Mouse (Mus musculus) forebrain, embryonic 16.5 days (tissue): ENCODE measurements around the gene Slc48a1. TPM values are rescaled to one million over a fixed set of nuclear protein-coding genes. Genes with fewer than 3 reads are reported as not detected.

Experiments used
- ATAC-seq: fragments of 200-750 bp; cut with Nextera tagmentation; 2 replicates; pipeline ENCODE4 v1.8.0; 2017; ENCODE audit warnings: mild to moderate bottlenecking, moderate library complexity
- H3K27ac ChIP-seq: fragments of 300-500 bp; sonication (generic); 2 replicates; pipeline ENCODE4 v1.5.1; 2014; ENCODE audit warnings: low read length, control low read depth
- H3K27me3 ChIP-seq: fragments of 300-500 bp; sonication (generic); replicated peaks from 2 replicates; pipeline ENCODE4 v1.6.1; 2014; ENCODE audit warnings: low read length; ENCODE audit not compliant: control insufficient read depth, insufficient read depth
- H3K36me3 ChIP-seq: fragments of 300-500 bp; sonication (generic); 2 replicates; pipeline ENCODE4 v1.6.1; 2014; ENCODE audit not compliant: control insufficient read depth, insufficient read depth
- H3K4me1 ChIP-seq: fragments of 300-500 bp; sonication (generic); replicated peaks from 2 replicates; pipeline ENCODE4 v1.6.1; 2014; ENCODE audit warnings: low read length; ENCODE audit not compliant: control insufficient read depth, insufficient read depth
- H3K4me2 ChIP-seq: fragments of 300-500 bp; sonication (generic); 2 replicates; pipeline ENCODE4 v1.6.1; 2014; ENCODE audit warnings: mild to moderate bottlenecking, low read length, control low read depth
- H3K4me3 ChIP-seq: fragments of 300-500 bp; sonication (generic); replicated peaks from 2 replicates; pipeline ENCODE4 v1.5.1; 2014; ENCODE audit warnings: mild to moderate bottlenecking, low read length, control low read depth
- H3K9ac ChIP-seq: fragments of 300-500 bp; sonication (generic); replicated peaks from 2 replicates; pipeline ENCODE4 v1.6.1; 2014; ENCODE audit warnings: low read depth, low read length, control low read depth
- H3K9me3 ChIP-seq: fragments of 300-500 bp; sonication (generic); 2 replicates; pipeline ENCODE4 v1.6.1; 2016; ENCODE audit warnings: low read length; ENCODE audit not compliant: control insufficient read depth
- WGBS: fragments of 180-500 bp; shearing (Covaris S2); extraction: QIAGEN DNeasy Blood & Tissue Kit; methylation state at CpG from one replicate; pipeline ENCODE4 v1.1.7; 2014; 5-methylcytosine and 5-hydroxymethylcytosine counted together
- polyA plus RNA-seq: library from polyadenylated mRNA; unstranded; fragments of >200 nt; fragmentation: Nextera tagmentation; extraction: Ambion mirVana; gene quantifications from 2 replicates; pipeline ENCODE4 v1.2.1, GENCODE M21; 2015

Slc48a1 gene
- polyA plus RNA-seq, 1 experiment from 2014 or later: 78.2 TPM

- ATAC-seq: no peak
- Histone ChIP-seq H3K4me1 (peaks cover 55% of the 10 kb centered on the region), H3K4me2 (no peak overlapping the region), H3K9ac (no peak overlapping the region), H3K4me3 (no peak overlapping the region), H3K36me3 (no peaks in the 10 kb centered on the region), H3K9me3 (no peaks in the 10 kb centered on the region), H3K27me3 (no peaks in the 10 kb centered on the region), H3K27ac (no peak overlapping the region)
- WGBS: 78% methylated on average over 6 of the region's 6 CpGs
These were observed 45.7 kb downstream of the Slc48a1 start for GRCm38 (mm10) chr15:97824042-97824441.

GRCm38 (mm10) chr15:97825071-97825940 is 47.0 kb downstream of the Slc48a1 start:
- H3K4me3 ChIP-seq: peak overlapping the region; percentile 19
- H3K36me3 ChIP-seq: no peaks in the 10 kb centered on the region
- no peaks in the 10 kb centered on the region for H3K9me3 ChIP-seq
- peak; percentile 42; the same call in 1 of the 2 replicates for ATAC-seq
- H3K27ac ChIP-seq: no peak overlapping the region
- H3K4me1 ChIP-seq: peaks cover 68% of the 10 kb centered on the region
- peak overlapping the region; percentile 40 for H3K9ac ChIP-seq
- WGBS: 10% methylated on average over 29 of the region's 29 CpGs
- H3K27me3 ChIP-seq: no peaks in the 10 kb centered on the region
- H3K4me2 ChIP-seq: peak overlapping the region; percentile 44

GRCm38 (mm10) chr15:97825941-97826587 is 47.7 kb downstream of the Slc48a1 start:
- H3K4me2 ChIP-seq: no peak overlapping the region; the same call in 1 of the 2 replicates
- no peak overlapping the region for H3K27ac ChIP-seq
- no peak overlapping the region; the same call in 1 of the 2 replicates for H3K4me3 ChIP-seq
- peaks cover 72% of the 10 kb centered on the region for H3K4me1 ChIP-seq
- WGBS: 57% methylated on average over 12 of the region's 12 CpGs
- no peak for ATAC-seq
- H3K27me3 ChIP-seq: no peaks in the 10 kb centered on the region
- no peaks in the 10 kb centered on the region for H3K36me3 ChIP-seq
- no peak overlapping the region; the same call in 1 of the 2 replicates for H3K9ac ChIP-seq
- no peaks in the 10 kb centered on the region for H3K9me3 ChIP-seq

- H3K4me1 ChIP-seq: peaks cover 69% of the 10 kb centered on the region
- WGBS: 78% methylated on average over 5 of the region's 5 CpGs
- no peaks in the 10 kb centered on the region for H3K27me3 ChIP-seq
- H3K36me3 ChIP-seq: no peaks in the 10 kb centered on the region
- no peak overlapping the region for H3K27ac ChIP-seq
- H3K9ac ChIP-seq: no peak overlapping the region
- H3K9me3 ChIP-seq: no peaks in the 10 kb centered on the region
- ATAC-seq: no peak
- no peak overlapping the region for H3K4me2 ChIP-seq
- no peak overlapping the region for H3K4me3 ChIP-seq
These were observed 48.4 kb downstream of the Slc48a1 start for GRCm38 (mm10) chr15:97826588-97827261.

- Histone ChIP-seq H3K9ac (no peak overlapping the region), H3K9me3 (no peaks in the 10 kb centered on the region), H3K4me2 (no peak overlapping the region), H3K36me3 (no peaks in the 10 kb centered on the region), H3K4me3 (no peak overlapping the region), H3K27ac (no peak overlapping the region), H3K4me1 (peaks cover 74% of the 10 kb centered on the region), H3K27me3 (no peaks in the 10 kb centered on the region)
- WGBS: 87% methylated on average over 8 of the region's 8 CpGs
- ATAC-seq: no peak
These were observed 49.1 kb downstream of the Slc48a1 start for GRCm38 (mm10) chr15:97827401-97827800.

GRCm38 (mm10) chr15:97828221-97828842 is 50.0 kb downstream of the Slc48a1 start:
- Histone ChIP-seq H3K27me3 (no peaks in the 10 kb centered on the region), H3K9me3 (no peaks in the 10 kb centered on the region), H3K27ac (peak overlapping the region; percentile 0; the same call in 1 of the 2 replicates), H3K4me1 (peaks cover 66% of the 10 kb centered on the region), H3K9ac (0 out of 2 replicates have a peak overlapping the region, but pooled peaks have one; percentile 14), H3K4me2 (peak overlapping the region; percentile 31), H3K4me3 (no peak overlapping the region), H3K36me3 (no peaks in the 10 kb centered on the region)
- WGBS: 45% methylated on average over 6 of the region's 6 CpGs
- no peak for ATAC-seq

GRCm38 (mm10) chr15:97828901-97829338 is 50.6 kb downstream of the Slc48a1 start:
- Histone ChIP-seq H3K36me3 (no peaks in the 10 kb centered on the region), H3K4me3 (no peak overlapping the region), H3K4me2 (peak overlapping the region; percentile 78), H3K4me1 (peaks cover 60% of the 10 kb centered on the region), H3K27ac (no peak overlapping the region), H3K27me3 (no peaks in the 10 kb centered on the region), H3K9me3 (no peaks in the 10 kb centered on the region), H3K9ac (no peak overlapping the region)
- 73% methylated on average over 5 of the region's 5 CpGs for WGBS
- ATAC-seq: no peak

GRCm38 (mm10) chr15:97829432-97829831 is 51.1 kb downstream of the Slc48a1 start:
- Histone ChIP-seq H3K27ac (no peak overlapping the region), H3K9me3 (no peaks in the 10 kb centered on the region), H3K9ac (no peak overlapping the region), H3K27me3 (no peaks in the 10 kb centered on the region), H3K4me3 (peak overlapping the region; percentile 75; the same call in 1 of the 2 replicates), H3K4me1 (peaks cover 55% of the 10 kb centered on the region), H3K4me2 (peak overlapping the region; percentile 78), H3K36me3 (no peaks in the 10 kb centered on the region)
- WGBS: 64% methylated on average over 2 of the region's 2 CpGs
- ATAC-seq: no peak
